Mouse (Mus musculus): ENCODE measurements around the gene Syce2. TPM values are rescaled to one million over a fixed set of nuclear protein-coding genes. Genes with fewer than 3 reads are reported as not detected.

Gene Syce2
- total and polyA plus RNA-seq, 3 experiments = 261 to 370 (median 319) TPM

DNA sequence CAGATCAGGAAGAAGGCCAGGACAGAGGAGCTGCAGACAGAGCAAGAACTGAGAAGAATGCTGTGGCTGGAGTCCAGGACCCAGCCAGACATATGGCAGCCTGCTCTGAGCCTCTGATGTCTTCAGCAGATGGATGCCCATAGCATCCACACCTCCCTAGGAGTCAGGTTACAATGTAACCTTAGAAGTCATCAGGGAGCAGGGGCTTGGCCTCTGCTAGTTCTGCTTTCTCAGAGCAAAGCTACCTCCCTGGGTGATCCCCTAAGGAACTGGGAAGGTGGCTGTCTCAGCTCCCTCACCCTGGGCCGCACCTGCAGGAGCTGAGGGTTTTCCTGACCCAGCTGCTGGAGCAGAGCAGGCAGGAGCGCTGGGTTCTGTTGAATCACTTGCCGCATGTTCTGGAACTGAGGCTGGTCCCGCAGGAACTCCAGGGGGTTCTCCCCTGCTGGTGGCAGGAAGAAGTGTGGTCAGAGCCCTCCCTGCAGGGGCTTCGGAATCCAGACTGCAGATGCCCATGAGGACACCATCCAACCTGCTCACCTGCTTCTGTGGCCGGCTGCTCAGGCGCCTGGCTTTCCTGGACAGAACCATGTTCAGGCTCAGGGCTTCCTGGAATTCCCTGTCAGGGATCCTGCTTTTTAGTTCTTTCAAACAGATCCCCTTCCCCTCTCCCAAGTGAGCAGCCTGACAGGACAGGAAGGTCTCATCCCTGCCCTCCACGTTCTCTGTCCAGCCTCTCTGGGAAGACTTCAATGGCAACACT is 34.6 kb upstream of the Syce2 start:
- ATAC-seq (ENCODE audit: extremely low read depth, insufficient number of reproducible peaks, low FRiP score, poor library complexity, severe bottlenecking) (no peak), DNase-seq (ENCODE audit: low spot score) (no peak)
- no peaks in the 10 kb centered on the region for H3K9me3 ChIP-seq (replicated peaks)
- TF ChIP-seq POLR2AphosphoS5 (IDR thresholded peaks at IDR 0.05; ENCODE audit: insufficient replicate concordance, low read depth, low read length) = no peak
- no peak overlapping the region for H3K4me3 ChIP-seq (ENCODE audit: low read depth, low read length)
- no peaks in the 10 kb centered on the region for H3K27me3 ChIP-seq (ENCODE audit: insufficient read depth, low read length)
- H3K36me3 ChIP-seq (replicated peaks) = peaks cover 80% of the 10 kb centered on the region
- H3K4me1 ChIP-seq (ENCODE audit: insufficient read depth, low read depth, low read length) = peaks cover 80% of the 10 kb centered on the region

DNA sequence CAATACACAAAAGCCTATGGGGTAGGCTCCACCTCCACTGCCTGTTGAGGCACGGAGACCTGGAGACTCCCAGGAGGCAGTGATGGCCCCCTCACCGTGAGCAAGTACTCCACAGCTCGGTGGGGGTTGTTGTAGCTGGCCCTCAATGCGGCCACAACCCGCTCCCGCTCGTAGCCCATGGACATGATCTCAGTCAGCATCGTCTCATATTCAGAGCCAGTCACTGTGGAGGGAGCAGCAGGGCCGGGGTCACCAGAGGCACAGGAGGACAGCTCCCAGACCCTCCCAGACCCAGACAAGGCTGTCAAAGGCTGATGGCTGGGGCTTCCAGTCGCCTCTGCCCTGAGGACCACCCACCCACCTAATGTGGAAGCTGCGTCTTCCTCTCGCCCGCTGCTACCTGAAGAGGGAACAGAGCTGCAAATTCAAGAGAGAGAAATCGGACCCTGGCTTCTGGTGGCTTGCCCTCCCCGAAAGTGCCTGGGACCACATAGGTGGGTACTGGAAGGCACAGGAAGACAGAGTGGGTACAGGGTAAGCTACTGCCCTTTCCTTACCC is 33.9 kb upstream of the Syce2 start:
- peaks cover 83% of the 10 kb centered on the region for H3K4me1 ChIP-seq (ENCODE audit: insufficient read depth, low read depth, low read length)
- DNase-seq (ENCODE audit: low spot score) = no peak
- H3K36me3 ChIP-seq (replicated peaks) = peaks cover 85% of the 10 kb centered on the region
- TF ChIP-seq CTCF (IDR thresholded peaks at IDR 0.05; ENCODE audit: low read depth, low read length) = no peak
- TF ChIP-seq GATA1 (IDR thresholded peaks at IDR 0.05; ENCODE audit: borderline replicate concordance, low read length) = no peak
- no peaks in the 10 kb centered on the region for H3K9me3 ChIP-seq (replicated peaks)
- no peaks in the 10 kb centered on the region for H3K27me3 ChIP-seq (ENCODE audit: insufficient read depth, low read length)
- no peak overlapping the region; the same call in 1 of the 2 replicates for H3K4me3 ChIP-seq (ENCODE audit: low read depth, low read length)
- no peak for ATAC-seq (ENCODE audit: extremely low read depth, insufficient number of reproducible peaks, low FRiP score, poor library complexity, severe bottlenecking)

DNA sequence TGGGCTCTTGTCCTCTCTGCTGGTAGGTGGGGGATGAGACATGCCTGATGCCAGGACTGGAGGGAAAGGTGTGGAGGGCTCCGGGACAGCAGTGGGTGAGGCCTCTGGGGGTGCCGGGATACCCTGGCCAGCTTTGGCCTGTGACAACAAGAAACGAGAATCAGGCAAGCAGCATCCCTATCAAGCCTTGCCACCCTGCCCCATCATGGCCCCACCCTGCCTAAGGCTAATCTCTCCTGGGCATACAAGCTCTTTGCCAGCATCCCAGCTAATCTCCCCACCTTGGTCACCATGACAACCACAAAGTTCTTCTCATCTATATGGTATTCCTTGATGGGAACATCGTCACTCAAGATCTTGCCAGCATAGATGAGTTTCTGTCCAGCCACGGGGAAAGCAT is 33.4 kb upstream of the Syce2 start:
- no peaks in the 10 kb centered on the region for H3K27me3 ChIP-seq (ENCODE audit: insufficient read depth, low read length)
- TF ChIP-seq POLR2AphosphoS5 (IDR thresholded peaks at IDR 0.05; ENCODE audit: insufficient replicate concordance, low read depth, low read length) (no peak), GATA1 (IDR thresholded peaks at IDR 0.05; ENCODE audit: borderline replicate concordance, low read length) (no peak), CTCF (IDR thresholded peaks at IDR 0.05; ENCODE audit: low read depth, low read length) (no peak), TAL1 (conservative IDR thresholded peaks at IDR 0.05; ENCODE audit: low read depth, low read length) (no peak), GATA2 (IDR thresholded peaks at IDR 0.05; ENCODE audit: borderline replicate concordance, low read depth, low read length) (no peak)
- H3K4me1 ChIP-seq (ENCODE audit: insufficient read depth, low read depth, low read length) = peaks cover 83% of the 10 kb centered on the region
- DNase-seq (ENCODE audit: low spot score) (no peak), ATAC-seq (ENCODE audit: extremely low read depth, insufficient number of reproducible peaks, low FRiP score, poor library complexity, severe bottlenecking) (no peak)
- H3K4me3 ChIP-seq (ENCODE audit: low read depth, low read length) = no peak overlapping the region; the same call in 1 of the 2 replicates
- no peaks in the 10 kb centered on the region for H3K9me3 ChIP-seq (replicated peaks)
- peaks cover 86% of the 10 kb centered on the region for H3K36me3 ChIP-seq (replicated peaks)

DNA sequence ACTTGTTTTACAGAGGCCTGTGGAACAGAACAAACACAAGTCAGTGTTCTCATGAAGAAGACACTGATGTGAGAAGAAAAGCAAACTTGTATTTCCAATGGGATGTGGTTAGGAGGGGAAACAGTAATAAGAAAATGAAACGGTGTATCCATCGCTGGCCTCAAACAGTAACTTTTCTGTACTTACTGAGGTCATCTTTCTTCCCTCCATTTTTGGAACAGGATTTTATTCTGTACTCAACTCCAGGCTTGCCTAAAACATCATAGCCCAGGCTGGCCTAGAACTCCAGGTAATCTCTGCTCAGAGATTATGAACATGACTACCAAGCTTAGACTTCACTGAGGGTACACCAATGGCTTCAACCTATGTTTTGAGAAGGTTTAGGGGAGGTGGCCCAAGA is 32.5 kb upstream of the Syce2 start:
- peaks cover 86% of the 10 kb centered on the region for H3K36me3 ChIP-seq (replicated peaks)
- no peaks in the 10 kb centered on the region for H3K27me3 ChIP-seq (ENCODE audit: insufficient read depth, low read length)
- peaks cover 83% of the 10 kb centered on the region for H3K4me1 ChIP-seq (ENCODE audit: insufficient read depth, low read depth, low read length)
- H3K4me3 ChIP-seq (ENCODE audit: low read depth, low read length) = peak overlapping the region; percentile 88
- ATAC-seq (ENCODE audit: extremely low read depth, insufficient number of reproducible peaks, low FRiP score, poor library complexity, severe bottlenecking) = no peak
- no peaks in the 10 kb centered on the region for H3K9me3 ChIP-seq (replicated peaks)
- TF ChIP-seq POLR2AphosphoS5 (IDR thresholded peaks at IDR 0.05; ENCODE audit: insufficient replicate concordance, low read depth, low read length) (no peak; the same call in 1 of the 2 replicates), GATA2 (IDR thresholded peaks at IDR 0.05; ENCODE audit: borderline replicate concordance, low read depth, low read length) (no peak), TAL1 (conservative IDR thresholded peaks at IDR 0.05; ENCODE audit: low read depth, low read length) (no peak), CTCF (IDR thresholded peaks at IDR 0.05; ENCODE audit: low read depth, low read length) (no peak), GATA1 (IDR thresholded peaks at IDR 0.05; ENCODE audit: borderline replicate concordance, low read length) (no peak)
- no peak for DNase-seq (ENCODE audit: low spot score)

DNA sequence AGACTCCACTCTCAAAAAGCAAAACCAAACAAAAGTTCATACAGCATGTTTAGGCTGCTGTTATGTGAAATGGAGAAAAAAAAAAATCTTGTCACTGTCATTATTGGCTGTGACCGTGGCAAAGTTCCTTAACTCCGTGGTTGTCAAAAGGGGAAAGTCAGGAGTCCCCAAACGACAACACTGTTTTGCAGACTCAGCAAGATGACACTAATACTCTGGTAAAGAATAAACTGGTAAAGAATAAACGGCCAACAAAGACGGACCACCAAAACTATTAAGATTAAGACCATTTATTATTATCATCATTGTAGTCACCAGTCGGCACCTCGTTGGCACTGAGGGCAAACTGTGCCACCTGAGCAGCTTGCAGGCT is 32.0 kb upstream of the Syce2 start:
- Histone ChIP-seq H3K4me3 (ENCODE audit: low read depth, low read length) (peak overlapping the region; percentile 88), H3K4me1 (ENCODE audit: insufficient read depth, low read depth, low read length) (peaks cover 83% of the 10 kb centered on the region), H3K36me3 (replicated peaks) (peaks cover 86% of the 10 kb centered on the region), H3K9me3 (replicated peaks) (no peaks in the 10 kb centered on the region), H3K27me3 (ENCODE audit: insufficient read depth, low read length) (no peaks in the 10 kb centered on the region)
- no peak for ATAC-seq (ENCODE audit: extremely low read depth, insufficient number of reproducible peaks, low FRiP score, poor library complexity, severe bottlenecking)
- DNase-seq (ENCODE audit: low spot score) = no peak
- TF ChIP-seq POLR2AphosphoS5 (IDR thresholded peaks at IDR 0.05; ENCODE audit: insufficient replicate concordance, low read depth, low read length) = no peak
- no peak for TF ChIP-seq CTCF (IDR thresholded peaks at IDR 0.05; ENCODE audit: low read depth, low read length)
- TF ChIP-seq GATA1 (IDR thresholded peaks at IDR 0.05; ENCODE audit: borderline replicate concordance, low read length) = no peak
- no peak for TF ChIP-seq TAL1 (conservative IDR thresholded peaks at IDR 0.05; ENCODE audit: low read depth, low read length)
- no peak for TF ChIP-seq GATA2 (IDR thresholded peaks at IDR 0.05; ENCODE audit: borderline replicate concordance, low read depth, low read length)

DNA sequence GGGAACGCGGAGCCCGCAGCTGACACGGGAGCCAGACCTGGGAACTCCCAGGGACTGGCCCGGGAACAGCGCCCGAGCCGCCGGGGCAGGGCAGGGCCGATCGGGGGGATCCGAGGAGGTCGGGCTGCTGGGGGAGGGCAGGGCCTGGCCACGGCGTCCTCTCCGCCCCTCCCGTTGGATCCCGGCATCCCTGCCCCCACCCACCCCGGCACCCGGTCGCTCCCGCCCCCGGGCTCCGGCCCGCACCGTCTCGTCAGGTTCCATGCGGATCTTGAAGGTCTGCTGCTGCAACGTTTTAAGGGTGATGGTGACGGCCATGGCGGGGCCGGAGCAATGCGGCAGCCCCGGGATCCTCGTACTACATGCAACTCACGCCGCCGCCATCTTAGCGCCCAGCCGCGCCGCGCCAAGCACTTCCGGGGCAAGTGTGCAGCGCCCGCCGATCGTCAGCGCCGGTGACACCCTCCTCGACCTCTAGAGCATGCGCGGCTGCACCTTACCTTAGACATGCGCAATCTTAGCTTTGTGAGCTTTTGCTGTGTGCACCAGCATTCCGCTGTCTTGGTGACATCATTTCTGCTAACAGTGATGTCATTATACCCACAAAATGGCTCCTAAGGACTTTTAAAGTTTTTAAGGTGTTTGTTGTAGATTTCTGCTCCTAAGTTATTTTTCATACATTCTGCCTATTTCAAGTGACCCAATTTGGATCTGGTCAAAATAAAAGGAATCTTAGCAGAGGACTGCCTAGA is 31.5 kb upstream of the Syce2 start, which contains the start of gene Rad23a:
Gene Rad23a, minus strand, starts transcription at position 418 of the 752 bp plus-strand sequence.
- peaks cover 87% of the 10 kb centered on the region for H3K36me3 ChIP-seq (replicated peaks)

More for the DNA sequence above, 31.5 kb upstream of the Syce2 start, which contains the start of gene Rad23a:
- Histone ChIP-seq H3K4me1 (ENCODE audit: insufficient read depth, low read depth, low read length) (peaks cover 82% of the 10 kb centered on the region), H3K27me3 (ENCODE audit: insufficient read depth, low read length) (no peaks in the 10 kb centered on the region), H3K9me3 (replicated peaks) (no peaks in the 10 kb centered on the region), H3K4me3 (ENCODE audit: low read depth, low read length) (peak within 1 kb of the TSS; percentile 88)
- ATAC-seq (ENCODE audit: extremely low read depth, insufficient number of reproducible peaks, low FRiP score, poor library complexity, severe bottlenecking) = peak; percentile 83
- TF ChIP-seq POLR2AphosphoS5 (IDR thresholded peaks at IDR 0.05; ENCODE audit: insufficient replicate concordance, low read depth, low read length) (peak; percentile 82; the same call in 1 of the 2 replicates), CTCF (IDR thresholded peaks at IDR 0.05; ENCODE audit: low read depth, low read length) (no peak)
- DNase-seq (ENCODE audit: low spot score) = peak; percentile 88
